Mouse (Mus musculus) fibroblast of lung, adult 2 months (primary cell): ENCODE data around the gene Pum1.

Experiments used
- DNase-seq: peaks from one replicate; pipeline ENCODE4 v3.0.0-alpha.2; 2011; ENCODE audit warnings: low read depth

The Pum1 gene

DNA sequence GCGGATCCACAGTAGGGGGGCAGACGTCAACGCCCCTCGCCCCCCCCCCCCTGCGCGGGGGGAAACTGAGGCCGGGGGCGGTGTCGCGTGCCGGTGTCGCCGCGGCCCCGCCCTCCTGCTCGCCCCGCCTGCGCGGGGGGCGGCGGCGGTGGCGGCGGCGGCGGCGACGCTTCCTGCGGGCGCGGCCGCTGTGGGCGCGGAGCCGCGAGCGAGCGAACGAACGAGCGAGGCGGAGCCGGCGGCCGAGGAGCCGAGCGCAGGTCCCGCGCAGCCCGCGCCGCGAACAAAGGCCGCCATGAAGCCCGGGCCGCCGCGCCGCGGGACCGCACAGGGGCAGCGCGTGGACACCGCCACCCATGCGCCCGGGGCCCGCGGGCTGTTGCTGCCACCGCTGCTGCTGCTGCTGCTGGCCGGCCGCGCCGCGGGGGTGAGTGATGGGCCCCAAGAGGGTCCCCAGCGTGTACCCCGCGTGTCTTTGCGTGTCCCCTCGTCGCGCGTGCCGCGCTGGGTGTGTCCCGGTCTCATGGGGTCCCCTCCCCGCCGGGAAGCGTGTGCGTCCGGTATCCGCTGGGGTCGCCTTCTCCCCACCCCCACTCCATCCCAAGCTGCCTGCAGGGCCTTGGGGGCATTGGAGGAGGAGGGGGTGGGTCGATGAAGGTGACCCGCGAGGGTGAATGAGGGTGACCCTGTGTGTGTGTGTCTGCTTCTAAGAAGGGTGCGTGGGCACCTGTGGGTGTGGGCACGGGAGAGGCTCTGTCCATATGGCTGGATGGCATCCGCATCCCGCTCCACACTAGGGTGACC lies 129.5 kb downstream of the Pum1 start, which contains the start of gene Sdc3:
Gene Sdc3 (plus strand): TSS at position 162 of the 804 bp plus-strand sequence.
- no peak for DNase-seq

- DNase-seq = no peak
Measured at GRCm38 (mm10) chr4:130793180-130793501, 130.0 kb downstream of the Pum1 start.

- DNase-seq = no peak
Measured at GRCm38 (mm10) chr4:130794771-130795170, 131.7 kb downstream of the Pum1 start.

DNA sequence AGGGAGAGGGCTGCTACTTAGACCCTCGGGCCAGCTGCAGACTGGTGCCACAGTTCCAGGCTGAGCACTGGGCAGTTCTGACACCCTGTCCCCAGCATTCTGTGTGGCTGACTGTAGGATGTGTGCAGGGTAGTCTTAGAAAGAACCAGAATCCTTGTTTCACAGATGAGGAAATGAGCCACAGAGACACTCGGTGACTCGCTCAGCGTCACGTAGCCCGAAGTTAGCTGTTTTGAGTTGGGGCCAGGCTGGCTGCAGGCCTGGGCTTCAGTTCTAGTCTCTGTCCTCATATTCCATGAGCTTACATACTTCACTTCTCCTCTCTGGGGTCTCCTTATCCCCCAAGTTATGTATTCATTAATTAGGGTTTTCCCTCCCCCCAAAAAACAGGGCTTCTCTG lies 132.8 kb downstream of the Pum1 start:
- no peak for DNase-seq

- DNase-seq = no peak
Measured at GRCm38 (mm10) chr4:130797201-130798051, 134.3 kb downstream of the Pum1 start.

GRCm38 (mm10) chr4:130798416-130798815 lies 135.3 kb downstream of the Pum1 start:
- peak; percentile 75 for DNase-seq

- no peak for DNase-seq
Measured at GRCm38 (mm10) chr4:130799118-130799517, 136.0 kb downstream of the Pum1 start.

DNA sequence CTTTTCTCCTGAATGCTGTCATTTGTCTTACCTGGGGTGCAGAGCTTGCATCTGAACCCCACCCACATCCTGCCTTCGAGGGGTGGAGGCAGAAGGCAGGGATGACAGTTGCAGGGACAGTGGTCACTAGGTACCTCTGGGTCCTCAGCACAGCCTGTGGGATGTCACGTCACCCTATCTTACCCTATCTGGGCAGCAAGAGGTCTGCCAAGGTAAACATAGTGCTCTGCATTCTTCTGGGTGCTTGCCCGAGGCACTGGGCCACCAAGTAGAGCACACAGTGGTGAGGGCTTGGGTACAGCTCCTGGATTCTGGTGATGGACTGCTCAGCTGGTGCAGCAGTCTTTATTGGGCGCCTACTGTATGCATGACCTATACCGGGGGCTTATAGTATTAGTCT lies 136.5 kb downstream of the Pum1 start:
- no peak for DNase-seq

GRCm38 (mm10) chr4:130800147-130800546 lies 137.0 kb downstream of the Pum1 start:
- no peak for DNase-seq

DNA sequence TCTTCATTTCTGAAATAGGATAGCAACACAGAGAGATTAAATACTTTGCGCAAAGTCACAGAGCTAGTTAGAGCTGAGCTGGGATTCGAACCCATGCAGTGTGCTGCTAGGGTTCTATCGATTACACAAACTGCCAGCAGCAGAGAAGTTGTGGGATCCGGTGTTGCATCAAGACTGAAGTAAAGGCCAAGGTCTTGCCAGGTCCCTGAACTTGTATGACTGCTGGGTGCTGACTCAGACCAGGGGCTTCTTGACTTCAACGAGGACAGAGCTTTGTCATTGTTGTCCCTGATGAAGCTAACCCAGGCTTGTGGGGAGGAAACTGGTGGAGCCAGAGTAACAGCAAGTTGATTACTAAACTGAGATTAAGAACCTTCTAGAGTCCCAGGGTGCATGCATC lies 138.1 kb downstream of the Pum1 start:
- no peak for DNase-seq

DNA sequence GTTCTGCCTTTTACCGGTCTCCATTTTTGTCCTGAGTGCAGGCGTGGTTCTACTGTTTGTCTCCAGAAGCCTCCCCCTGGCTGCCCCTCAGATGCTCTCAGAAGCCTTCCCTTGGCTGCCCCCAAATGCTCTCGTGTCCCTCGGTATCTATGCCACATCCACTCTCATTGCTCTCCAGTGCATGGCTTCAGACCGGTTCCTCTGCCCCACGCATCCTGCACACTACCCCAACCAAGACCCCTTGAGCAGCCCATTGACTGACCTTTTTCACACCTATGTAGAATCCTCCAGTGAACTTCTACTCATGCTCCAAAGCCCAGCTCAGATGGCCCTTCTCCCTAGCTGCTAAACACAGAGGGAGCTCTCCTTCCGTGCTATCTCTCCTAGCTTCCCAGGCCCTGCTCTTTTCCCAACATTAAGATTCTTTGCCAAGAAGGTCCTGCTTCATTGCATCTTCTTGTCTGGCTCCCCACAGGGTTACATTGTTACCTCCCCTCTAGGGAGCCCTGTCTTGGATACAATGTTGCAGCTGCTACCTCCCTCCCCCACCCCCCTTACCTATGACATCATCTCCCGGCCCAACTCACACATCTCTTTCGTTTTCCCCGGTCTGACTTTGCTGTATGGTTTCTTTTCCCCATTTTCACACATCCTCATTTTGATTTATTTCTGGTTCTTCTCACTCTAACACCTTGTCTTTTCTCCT lies 138.7 kb downstream of the Pum1 start:
- no peak for DNase-seq

- DNase-seq = no peak
Measured at GRCm38 (mm10) chr4:130803591-130803990, 140.5 kb downstream of the Pum1 start.

- no peak for DNase-seq
Measured at GRCm38 (mm10) chr4:130804292-130804691, 141.2 kb downstream of the Pum1 start.

DNA sequence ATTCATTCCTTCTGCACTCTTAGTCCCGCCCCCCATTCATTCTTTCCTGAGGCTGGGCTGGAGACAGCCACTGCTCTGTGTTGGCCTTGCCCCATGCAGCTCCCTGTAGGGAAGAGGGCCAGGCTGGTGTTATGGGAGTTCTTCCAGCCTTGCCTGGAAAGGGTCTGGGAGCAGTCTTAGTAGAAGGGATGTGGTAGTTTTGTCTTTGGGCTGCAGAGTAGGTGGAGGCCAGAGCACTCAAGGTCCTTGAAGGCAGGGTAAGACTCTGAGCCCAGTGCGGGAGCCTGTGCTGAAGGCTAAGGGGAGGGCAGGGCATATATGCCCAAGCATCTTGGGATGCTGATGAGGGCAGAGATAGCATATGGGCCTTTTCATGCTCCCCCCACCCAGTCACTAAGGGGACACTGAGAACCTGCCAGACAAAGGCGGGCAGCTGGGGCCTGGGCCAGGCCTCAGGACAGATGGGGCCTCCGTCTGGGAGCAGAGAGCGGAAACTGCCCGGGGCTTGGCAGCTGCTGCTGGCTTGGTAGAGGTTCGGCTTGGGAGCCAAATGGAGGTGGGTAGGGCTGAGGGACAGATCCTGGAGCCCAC lies 141.7 kb downstream of the Pum1 start:
- DNase-seq = peak; percentile 56

DNA sequence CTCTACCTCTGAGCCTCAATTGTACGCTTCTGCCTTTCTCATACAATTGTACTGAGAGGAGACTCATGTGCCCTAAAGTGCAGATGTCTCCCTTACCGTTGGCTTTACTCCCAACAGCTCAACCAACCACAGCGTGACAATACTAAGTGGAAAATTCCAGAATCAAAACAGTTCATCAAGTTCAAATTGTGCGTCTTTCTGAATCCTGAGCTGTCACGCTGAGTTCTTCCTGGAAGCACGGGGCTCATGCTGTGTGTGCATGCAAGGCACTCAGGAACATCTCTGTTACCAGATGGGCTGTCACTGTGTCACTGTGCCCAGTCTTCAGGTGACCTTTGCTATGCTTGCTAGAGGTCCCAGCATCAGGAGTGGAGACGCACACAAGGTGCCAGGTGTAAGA lies 142.6 kb downstream of the Pum1 start:
- no peak for DNase-seq

- no peak for DNase-seq
Measured at GRCm38 (mm10) chr4:130806746-130807145, 143.6 kb downstream of the Pum1 start.

- no peak for DNase-seq
Measured at GRCm38 (mm10) chr4:130809784-130810183, 146.7 kb downstream of the Pum1 start.

GRCm38 (mm10) chr4:130810845-130811244 lies 147.7 kb downstream of the Pum1 start:
- no peak for DNase-seq

GRCm38 (mm10) chr4:130811385-130811784 lies 148.3 kb downstream of the Pum1 start:
- DNase-seq = no peak

GRCm38 (mm10) chr4:130813958-130814357 lies 150.8 kb downstream of the Pum1 start:
- DNase-seq = no peak

- no peak for DNase-seq
Measured at GRCm38 (mm10) chr4:130814742-130815330, 151.7 kb downstream of the Pum1 start.

DNA sequence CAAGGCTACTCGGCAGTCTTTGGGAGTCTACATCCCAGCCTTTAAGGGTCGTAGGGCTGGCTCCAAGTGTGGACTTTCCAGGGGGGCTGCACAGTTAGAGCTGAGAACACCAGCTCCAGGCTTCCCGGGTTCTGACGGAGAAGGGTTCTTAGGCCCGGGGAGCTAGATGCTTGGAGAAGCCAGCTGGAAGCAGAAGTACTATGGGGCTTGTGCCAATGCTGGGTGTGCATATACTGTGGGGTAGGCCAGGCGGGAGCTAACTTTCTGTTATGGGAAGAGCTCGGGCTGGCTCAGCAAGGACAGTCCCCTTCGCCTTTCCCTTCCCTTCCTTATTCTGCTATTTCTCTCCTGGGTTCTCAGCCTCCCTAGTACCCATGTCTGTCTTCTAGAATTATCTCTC lies 152.7 kb downstream of the Pum1 start:
- no peak for DNase-seq
